Mouse (Mus musculus) adrenal gland, adult 10 weeks (tissue): ENCODE data around the gene Atf7ip2. TPM values are rescaled to one million over a fixed set of nuclear protein-coding genes. Genes with fewer than 3 reads are reported as not detected.

ENCODE experiments used
- polyA plus RNA-seq: library from polyadenylated mRNA; stranded (reverse); fragments of 350-450 nt; fragmentation: Illumina TruSeq; extraction: RNeasy Lipid Tissue Mini Kit (QIAGEN cat#74804); gene quantifications from one replicate; pipeline ENCODE4 v1.2.3, GENCODE M21; 2014; ENCODE audit warnings: low read depth, low replicate concordance

Gene Atf7ip2
- 1.9 TPM for polyA plus RNA-seq

DNA sequence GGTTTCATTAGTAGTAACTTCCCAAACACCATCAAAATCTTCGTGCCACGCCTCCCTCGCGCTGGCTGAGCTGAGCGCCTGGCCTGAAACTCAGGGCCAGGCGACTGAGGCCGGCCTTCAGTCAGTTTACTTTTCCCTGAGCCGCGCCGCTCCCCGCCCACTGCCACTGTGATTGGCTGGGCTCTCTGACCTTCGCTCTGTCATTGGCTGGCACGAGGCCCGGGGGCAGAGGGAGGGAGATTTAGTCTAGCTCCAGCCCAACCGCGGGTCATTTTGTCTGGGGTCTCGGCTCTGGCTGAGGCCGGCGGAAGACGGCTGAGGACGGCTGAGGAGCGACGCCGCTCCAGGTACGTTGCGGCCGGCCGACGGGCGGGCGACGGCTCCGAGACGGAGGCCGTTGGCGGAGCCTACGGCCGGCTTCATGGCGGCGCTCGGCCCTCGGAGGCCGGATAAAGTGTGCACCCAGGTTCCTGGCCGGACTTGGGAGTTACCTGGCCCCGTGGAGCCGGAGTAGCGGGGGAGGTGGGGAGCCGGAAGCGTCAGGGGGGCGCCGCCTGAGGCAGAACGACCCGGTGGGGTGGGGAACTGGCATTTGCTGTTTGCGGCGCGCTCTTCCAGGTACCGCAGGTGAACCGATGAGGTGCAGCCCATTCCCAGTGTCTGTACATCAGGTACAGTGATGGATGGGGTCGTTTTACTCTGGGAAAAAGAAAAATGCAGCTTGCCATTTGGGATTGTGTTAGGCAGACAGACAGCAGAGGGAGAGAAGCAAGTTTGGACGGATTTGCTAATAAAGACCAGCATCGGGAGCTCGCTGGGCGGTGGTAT, at the start of gene Atf7ip2:
TSS of gene Atf7ip2 (plus strand) at position 34 of the 828 bp plus-strand sequence.

DNA sequence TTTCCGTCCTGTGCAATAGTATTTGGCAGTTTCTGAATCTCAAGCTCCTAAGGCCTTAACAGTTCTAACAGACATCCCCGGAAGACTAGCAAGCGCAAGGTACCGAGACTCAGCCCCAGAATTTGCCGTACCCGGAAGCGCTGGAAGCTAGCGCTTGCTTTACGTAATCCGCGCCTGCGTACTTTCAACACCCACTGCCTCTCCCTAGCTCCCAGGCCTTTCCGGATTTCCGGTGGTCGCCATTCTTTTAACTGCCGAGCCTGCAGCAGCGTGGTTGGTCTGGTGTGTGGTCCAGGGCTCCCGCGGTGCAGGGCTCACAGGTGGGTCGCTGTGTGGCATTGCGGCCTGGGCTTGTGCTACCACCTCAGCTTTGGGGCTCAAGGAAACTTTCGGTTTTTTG, 22.5 kb upstream of the Atf7ip2 start, which contains the start of gene Rpl39l:
TSS of gene Rpl39l (plus strand) at position 222 of the 400 bp plus-strand sequence.

Other genes starting within 250 kb of the Atf7ip2 start
- gene Grin2a, start 197.2 kb upstream of the Atf7ip2 start, polyA plus RNA-seq: 0.76 TPM
- gene Rpl39l, start 22.5 kb upstream of the Atf7ip2 start, polyA plus RNA-seq: not detected
- gene Emp2, start 121.3 kb downstream of the Atf7ip2 start, polyA plus RNA-seq: 5.5 TPM
- gene Tekt5, start 202.8 kb downstream of the Atf7ip2 start, polyA plus RNA-seq: not detected
- 4.7 TPM for gene Nubp1, start 219.2 kb downstream of the Atf7ip2 start, polyA plus RNA-seq